Mouse (Mus musculus) erythroblast, embryonic 14.5 days (primary cell): ENCODE data around the gene Tmem132c. TPM values are rescaled to one million over a fixed set of nuclear protein-coding genes. Genes with fewer than 3 reads are reported as not detected.

Experiments used
- H3K27me3 ChIP-seq: 2 replicates; pipeline ENCODE4 v1.6.1; 2012; ENCODE audit warnings: inconsistent platforms; ENCODE audit not compliant: control insufficient read depth
- H3K36me3 ChIP-seq: 2 replicates; pipeline ENCODE4 v1.6.1; 2012; ENCODE audit warnings: mild to moderate bottlenecking, inconsistent platforms; ENCODE audit not compliant: control insufficient read depth
- H3K4me1 ChIP-seq: 2 replicates; pipeline ENCODE4 v1.6.1; 2012; ENCODE audit warnings: inconsistent platforms; ENCODE audit not compliant: control insufficient read depth
- H3K4me3 ChIP-seq: replicated peaks from 2 replicates; pipeline ENCODE3; 2012; ENCODE audit warnings: moderate library complexity, mild to moderate bottlenecking, inconsistent platforms
- H3K9me3 ChIP-seq: 2 replicates; pipeline ENCODE4 v1.6.1; 2012; ENCODE audit warnings: low read length, inconsistent platforms, mixed read lengths; ENCODE audit not compliant: control insufficient read depth
- GATA1 ChIP-seq: IDR thresholded peaks from 2 replicates; pipeline ENCODE4 v1.6.1; 2012; ENCODE audit warnings: low read length, inconsistent platforms, mixed read lengths
- TAL1 ChIP-seq: IDR thresholded peaks from 3 replicates; pipeline ENCODE4 v1.6.1; 2012; ENCODE audit warnings: low read length, inconsistent platforms, mixed read lengths
- polyA plus RNA-seq: library from polyadenylated mRNA; stranded (reverse); fragments of >175 nt; gene quantifications from 2 replicates; pipeline ENCODE4 v1.2.3, GENCODE M21; 2012

The Tmem132c gene
- not detected in 2 replicates for polyA plus RNA-seq

DNA sequence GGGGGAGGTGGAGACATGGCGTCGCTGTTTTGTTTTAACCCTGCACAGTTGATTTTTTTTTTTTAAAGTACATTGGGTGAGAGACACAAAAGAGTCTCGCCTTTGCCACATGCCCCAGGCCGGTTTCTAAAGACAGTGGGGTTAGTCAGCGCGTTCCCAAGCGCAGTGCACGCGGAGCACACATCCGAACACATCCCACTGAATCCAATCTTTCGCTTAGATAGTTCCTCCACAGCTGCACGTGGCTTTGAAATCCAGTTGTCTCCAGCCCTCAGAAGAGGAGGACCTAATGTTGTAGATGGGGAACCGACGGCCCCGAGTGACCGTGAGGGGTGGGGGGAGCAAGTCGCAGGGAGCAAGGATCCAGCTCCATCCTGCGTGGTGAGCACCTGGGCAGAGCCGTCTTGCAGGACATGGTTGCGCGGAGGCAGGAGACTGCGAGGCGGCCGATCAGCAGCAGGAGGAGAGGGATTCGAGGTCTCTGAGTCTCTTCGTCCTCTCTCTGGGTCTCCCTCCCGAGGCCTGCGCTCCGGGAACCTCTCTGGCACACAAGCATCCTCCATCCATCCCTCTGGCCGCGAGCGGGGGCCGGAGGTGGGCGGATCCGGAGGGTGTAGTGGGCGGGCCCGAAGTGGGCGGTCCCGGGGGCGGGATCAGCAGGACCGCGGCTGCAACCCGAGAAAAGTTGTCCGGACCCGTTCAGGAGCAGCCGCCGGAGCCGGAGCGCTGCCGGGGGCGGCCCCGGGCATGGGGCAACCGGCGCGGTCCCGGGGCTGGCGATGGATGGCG, at the start of gene Tmem132c:
Gene Tmem132c (plus strand): TSS at position 673 of the 789 bp plus-strand sequence.
- Histone ChIP-seq H3K4me1 (no peaks in the 10 kb centered on the region), H3K9me3 (peaks cover 8% of the 10 kb centered on the region), H3K27me3 (peaks cover 44% of the 10 kb centered on the region), H3K36me3 (no peaks in the 10 kb centered on the region), H3K4me3 (no peak within 1 kb of the TSS)
- TF ChIP-seq GATA1 = no peak
- TF ChIP-seq TAL1 = no peak

DNA sequence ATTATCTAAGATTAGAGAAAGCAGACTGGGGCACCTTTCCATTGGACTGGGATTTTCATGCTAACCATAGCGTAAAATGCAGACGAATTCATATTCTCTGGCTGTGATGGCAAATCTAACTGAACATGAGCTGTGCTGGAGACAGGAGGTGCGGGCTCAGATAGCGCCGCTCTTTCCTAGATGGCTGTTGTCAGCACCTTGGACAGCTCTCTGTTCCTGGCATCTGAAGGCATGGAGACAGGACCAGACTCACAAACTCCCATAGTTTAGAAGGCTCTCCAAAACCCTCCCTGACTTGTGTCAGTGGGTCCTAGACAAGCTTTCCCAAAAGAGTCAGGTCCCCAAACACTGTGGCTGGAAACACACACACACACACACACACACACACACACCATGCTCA, 49.7 kb upstream of the Tmem132c start:
- TF ChIP-seq TAL1 (no peak), GATA1 (no peak)
- Histone ChIP-seq H3K4me3 (no peak overlapping the region), H3K27me3 (no peaks in the 10 kb centered on the region), H3K4me1 (no peaks in the 10 kb centered on the region), H3K9me3 (peaks cover 66% of the 10 kb centered on the region), H3K36me3 (no peaks in the 10 kb centered on the region)

DNA sequence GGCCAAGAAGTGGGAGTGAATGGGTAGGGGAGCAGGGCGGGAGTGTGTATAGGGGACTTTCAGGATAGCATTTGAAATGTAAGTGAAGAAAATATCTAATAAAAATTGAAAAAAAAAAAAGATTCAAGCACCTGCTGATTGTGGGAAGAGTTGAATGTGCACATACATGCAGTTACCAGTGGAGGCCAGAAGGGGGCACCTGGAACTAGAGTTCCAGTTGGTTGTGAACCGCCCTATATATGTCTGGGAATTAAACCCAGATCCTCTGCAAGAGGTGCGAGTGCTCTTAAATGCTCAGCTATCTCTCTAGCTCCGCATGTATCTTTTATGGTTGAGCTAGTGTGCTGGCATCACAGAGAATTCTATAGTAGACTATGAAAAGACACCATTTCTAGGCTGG, 42.8 kb upstream of the Tmem132c start:
- Histone ChIP-seq H3K36me3 (no peaks in the 10 kb centered on the region), H3K9me3 (peaks cover 55% of the 10 kb centered on the region), H3K4me1 (no peaks in the 10 kb centered on the region), H3K27me3 (no peaks in the 10 kb centered on the region), H3K4me3 (no peak overlapping the region)
- TF ChIP-seq GATA1 (no peak), TAL1 (no peak)

DNA sequence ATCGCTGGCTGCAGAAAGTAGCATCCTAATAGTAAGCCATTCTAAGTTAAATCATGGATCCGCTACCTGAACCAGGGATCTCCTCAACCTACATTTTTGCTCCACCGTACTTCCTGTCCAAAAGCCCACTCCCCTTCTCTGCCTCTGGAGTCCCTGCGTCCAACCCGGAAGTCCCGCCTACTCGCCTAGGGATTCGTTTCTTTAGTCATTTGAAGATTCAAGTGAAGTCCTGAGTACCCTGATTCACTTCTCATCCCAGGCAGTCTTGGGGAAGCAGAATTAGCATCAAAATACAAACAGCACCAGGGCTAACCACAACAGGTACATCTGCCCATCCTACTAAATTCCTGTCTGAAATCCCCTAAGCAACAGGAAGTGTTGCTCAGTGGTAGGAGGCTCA, 36.7 kb upstream of the Tmem132c start:
- Histone ChIP-seq H3K4me1 (no peaks in the 10 kb centered on the region), H3K27me3 (no peaks in the 10 kb centered on the region), H3K4me3 (no peak overlapping the region), H3K9me3 (peaks cover 60% of the 10 kb centered on the region), H3K36me3 (no peaks in the 10 kb centered on the region)
- TF ChIP-seq TAL1 (no peak), GATA1 (no peak)

DNA sequence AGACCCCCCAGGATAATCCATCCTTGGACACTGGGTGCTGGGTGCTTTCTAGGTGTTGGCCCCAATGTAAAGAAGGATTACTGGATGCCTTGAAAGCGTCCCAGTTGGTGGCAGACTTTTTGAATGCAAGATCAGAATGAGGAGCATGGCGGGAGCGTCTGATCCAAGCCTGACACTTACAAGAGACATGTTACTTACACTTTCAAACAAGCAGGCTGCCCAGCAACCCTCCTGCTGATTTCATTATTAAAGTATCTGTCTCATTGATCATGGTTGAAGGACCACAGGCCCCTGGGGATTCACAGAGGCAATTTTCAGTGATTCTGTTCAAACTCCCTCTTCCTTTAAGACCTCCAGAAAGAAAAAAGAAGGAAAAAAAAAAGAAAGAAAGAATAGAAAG, 25.2 kb upstream of the Tmem132c start:
- Histone ChIP-seq H3K4me3 (no peak overlapping the region), H3K4me1 (no peaks in the 10 kb centered on the region), H3K36me3 (no peaks in the 10 kb centered on the region), H3K9me3 (peaks cover 47% of the 10 kb centered on the region), H3K27me3 (no peaks in the 10 kb centered on the region)
- TF ChIP-seq TAL1 (no peak), GATA1 (no peak)

DNA sequence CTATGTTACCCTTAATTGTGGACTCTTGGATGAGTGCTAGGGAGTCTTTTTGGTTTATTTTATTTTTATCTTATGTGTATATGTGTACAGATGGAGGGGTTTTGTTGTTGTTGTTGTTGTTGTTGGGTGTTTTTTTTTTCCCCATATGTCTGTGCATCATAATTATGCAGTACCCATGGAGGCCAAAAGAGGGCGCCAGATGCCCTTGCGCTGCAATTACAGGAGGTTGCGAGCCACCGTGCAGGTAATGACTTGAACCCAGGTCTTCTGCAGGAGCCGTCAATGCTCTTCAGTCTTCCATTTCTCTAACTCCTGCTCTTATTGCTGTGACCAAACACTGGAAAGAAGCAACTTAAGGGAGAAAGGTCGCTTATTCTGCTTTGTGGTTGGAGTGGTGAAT, 23.9 kb upstream of the Tmem132c start:
- H3K4me3 ChIP-seq = no peak overlapping the region
- no peak for TF ChIP-seq TAL1
- no peak for TF ChIP-seq GATA1
- H3K4me1 ChIP-seq = no peaks in the 10 kb centered on the region
- H3K27me3 ChIP-seq = no peaks in the 10 kb centered on the region
- peaks cover 52% of the 10 kb centered on the region for H3K9me3 ChIP-seq
- H3K36me3 ChIP-seq = no peaks in the 10 kb centered on the region

GRCm38 (mm10) chr5:127227929-127228595, 13.5 kb upstream of the Tmem132c start:
- peaks cover 39% of the 10 kb centered on the region for H3K9me3 ChIP-seq
- no peak overlapping the region for H3K4me3 ChIP-seq
- no peaks in the 10 kb centered on the region for H3K36me3 ChIP-seq
- H3K27me3 ChIP-seq = no peaks in the 10 kb centered on the region
- no peak for TF ChIP-seq TAL1
- TF ChIP-seq GATA1 = no peak
- no peaks in the 10 kb centered on the region for H3K4me1 ChIP-seq

- no peaks in the 10 kb centered on the region; the same call in 1 of the 2 replicates for H3K27me3 ChIP-seq
- no peak for TF ChIP-seq TAL1
- no peak for TF ChIP-seq GATA1
- no peak overlapping the region for H3K4me3 ChIP-seq
- H3K9me3 ChIP-seq = peaks cover 12% of the 10 kb centered on the region
- no peaks in the 10 kb centered on the region for H3K36me3 ChIP-seq
- no peaks in the 10 kb centered on the region for H3K4me1 ChIP-seq
Observed at GRCm38 (mm10) chr5:127234715-127235114, 6.9 kb upstream of the Tmem132c start.

GRCm38 (mm10) chr5:127235203-127235602, 6.4 kb upstream of the Tmem132c start:
- H3K27me3 ChIP-seq = peaks cover 2% of the 10 kb centered on the region; the same call in 1 of the 2 replicates
- H3K4me3 ChIP-seq = no peak overlapping the region
- TF ChIP-seq GATA1 (no peak), TAL1 (no peak)
- no peaks in the 10 kb centered on the region for H3K4me1 ChIP-seq
- peaks cover 12% of the 10 kb centered on the region for H3K9me3 ChIP-seq
- H3K36me3 ChIP-seq = no peaks in the 10 kb centered on the region
